In the genomic region with DNA sequence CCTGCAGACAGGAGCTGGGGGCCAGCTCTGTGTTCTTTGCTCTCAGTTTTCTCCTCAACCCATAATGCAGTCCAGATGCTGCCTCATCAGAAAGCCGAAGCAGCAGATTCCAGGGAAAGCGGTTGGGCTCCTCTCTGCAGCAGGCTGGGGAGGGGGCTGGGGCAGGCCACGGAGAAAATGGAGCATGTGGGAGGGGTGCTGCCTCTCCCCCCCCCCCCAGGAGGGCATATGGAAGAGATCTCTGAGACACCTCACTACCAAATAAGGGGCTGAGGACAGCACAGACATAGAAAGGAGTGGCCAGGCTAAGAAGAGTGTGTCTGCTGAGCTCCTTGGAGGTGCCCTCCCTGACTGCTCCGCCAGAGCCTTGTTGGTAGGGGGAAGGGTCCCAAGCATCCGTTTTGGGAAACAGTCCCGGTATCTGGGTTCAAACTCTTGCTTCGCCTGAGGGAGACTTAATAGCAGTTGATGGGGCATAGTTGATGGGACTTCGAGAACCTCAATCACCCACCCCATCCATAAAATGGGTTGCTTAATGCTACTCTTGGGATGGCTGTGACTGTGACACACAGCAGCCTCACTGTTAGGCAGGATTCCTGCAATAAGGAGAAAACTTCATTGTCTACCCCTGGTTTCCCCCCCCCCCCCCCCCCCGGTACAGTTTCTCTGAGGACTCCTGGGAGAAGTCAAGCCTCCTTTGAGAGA, we compare ENCODE assay signal across 8 mouse cellular contexts. TPM values are rescaled to one million over a fixed set of nuclear protein-coding genes. Genes with fewer than 3 reads are reported as not detected.
DNase-seq lines count a peak whose midpoint lies in the region; ATAC-seq and TF ChIP-seq lines count a peak whose summit lies in the region.
"Had no signal": no experiment of that assay in that cellular context is flagged by ENCODE, and none has a peak within 500 bp of the region (broad histone marks: within the 10 kb centered on the region; RNA-seq: fewer than 3 reads in every experiment).

No protein-coding gene starts in this region.

- H3K4me3 ChIP-seq in limb, embryonic 14.5 days (replicated peaks; ENCODE audit: low read length), result peak overlapping the region; percentile 12
- H3K4me3 ChIP-seq in thymus, adult 2 months (ENCODE audit: control insufficient read depth, insufficient read depth, low read length), result no peak overlapping the region

- peak; percentile 78 for ATAC-seq in limb, embryonic 14.5 days (ENCODE audit: low FRiP score, low read depth)

- no peak for TF ChIP-seq CTCF in thymus, adult 2 months (IDR thresholded peaks at IDR 0.05; ENCODE audit: borderline replicate concordance, control insufficient read depth, extremely low read depth, insufficient read depth, low read length, poor library complexity)

- intact Hi-C loops in left cerebral cortex, postnatal 4 days (cut with DNase I), result no loop called here

- peak overlapping the region; percentile 98 for H3K27ac ChIP-seq in limb, embryonic 14.5 days (replicated peaks; ENCODE audit: low read depth, low read length)
- no peak overlapping the region for H3K27ac ChIP-seq in thymus, adult 2 months (ENCODE audit: control insufficient read depth, insufficient read depth, low read length)

- peak overlapping the region; percentile 43 for H3K4me2 ChIP-seq in limb, embryonic 14.5 days (replicated peaks; ENCODE audit: low read depth, low read length, severe bottlenecking)

- H3K9ac ChIP-seq in limb, embryonic 14.5 days (ENCODE audit: low read depth, low read length, severe bottlenecking), result peak overlapping the region; percentile 47

- H3K9me3 ChIP-seq in limb, embryonic 14.5 days (ENCODE audit: control insufficient read depth, low read length), result no peaks in the 10 kb centered on the region

- H3K27me3 ChIP-seq in limb, embryonic 14.5 days (ENCODE audit: control insufficient read depth, insufficient read depth, low read length), result no peaks in the 10 kb centered on the region
- peaks cover 13% of the 10 kb centered on the region; the same call in 1 of the 2 replicates for H3K27me3 ChIP-seq in thymus, adult 2 months (ENCODE audit: control insufficient read depth, insufficient read depth, low read length)

- H3K36me3 ChIP-seq in limb, embryonic 14.5 days (ENCODE audit: control insufficient read depth, insufficient read depth, low read length), result no peaks in the 10 kb centered on the region
- H3K36me3 ChIP-seq in thymus, adult 2 months (ENCODE audit: control insufficient read depth, insufficient read depth, low read length), result no peaks in the 10 kb centered on the region

- no peak for TF ChIP-seq POLR2A in limb, embryonic 14.5 days (IDR thresholded peaks at IDR 0.05; ENCODE audit: borderline replicate concordance, extremely low read depth, insufficient read depth, insufficient read length)
- TF ChIP-seq POLR2A in thymus, adult 2 months (IDR thresholded peaks at IDR 0.05; ENCODE audit: control insufficient read depth, extremely low read depth, insufficient read depth, low read length, poor library complexity), result no peak

- WGBS in limb, embryonic 14.5 days, result 6% methylated on average over 8 of the region's 9 CpGs
- WGBS in thymus, adult 2 months, result 32% methylated on average over 9 of the region's 9 CpGs

- peak; percentile 64 for DNase-seq in lung, postnatal 10 days
- no peak for DNase-seq in lung, postnatal 36 days
- peak; percentile 58 for DNase-seq in gastrocnemius, postnatal 25 days
- DNase-seq in limb, embryonic 14.5 days (ENCODE audit: low spot score), result peak; percentile 89
- DNase-seq in testis, postnatal 10 days (ENCODE audit: low spot score), result peak; percentile 64
- no peak for DNase-seq in left cerebral cortex, postnatal 4 days
- no peak for DNase-seq in thymus, adult 2 months

- peaks cover 50% of the 10 kb centered on the region for H3K4me1 ChIP-seq in limb, embryonic 14.5 days (ENCODE audit: control insufficient read depth, insufficient read depth, low read length)
- no peaks in the 10 kb centered on the region for H3K4me1 ChIP-seq in thymus, adult 2 months (replicated peaks; ENCODE audit: control insufficient read depth, insufficient read depth, low read length)

RNA-seq across cellular contexts. Expression of a gene that starts 53.9 kb away (rescaled TPM):
- 1,000 to 10,000 TPM; 1,080 to 1,200 TPM for total RNA-seq in gastrocnemius, postnatal 25 days (2021)
- 1,421 and 1,570 TPM in 2 replicates for polyA plus RNA-seq in limb, embryonic 14.5 days (2012; rRNA removed)
- 2,528 and 2,873 TPM in 2 replicates for polyA plus RNA-seq in limb, embryonic 14.5 days (2014; fragmentation: Nextera tagmentation; extraction: Ambion mirVana)
- 10 to 100 TPM; 62.8 to 70.4 TPM for total RNA-seq in left cerebral cortex, postnatal 4 days (2021)
- polyA plus RNA-seq in thymus, adult 2 months (2012; rRNA removed), result 11.9 and 18.7 TPM in 2 replicates
- total RNA-seq: neutrophil, adult 5-6 weeks had no signal

Comparison
In these comparisons a context has a peak if more than half of its experiments do, and no peak if none do; other contexts are left out.
1. DNase-seq: peak in lung, postnatal 10 days (single experiment), gastrocnemius, postnatal 25 days (single experiment), limb, embryonic 14.5 days (single experiment) and testis, postnatal 10 days (single experiment); none in lung, postnatal 36 days (single experiment), left cerebral cortex, postnatal 4 days (single experiment) and thymus, adult 2 months (single experiment).
2. RNA of a gene that starts 53.9 kb away (total RNA-seq): 1,080 to 1,200 TPM in gastrocnemius, postnatal 25 days; 62.8 to 70.4 TPM in left cerebral cortex, postnatal 4 days; every median in the first group is over 10 times any median in the second.